Mouse (Mus musculus): ENCODE measurements around the gene Tomt.

The Tomt gene

GRCm38 (mm10) chr7:101902846-101903245, 3.3 kb downstream of the Tomt start:
- no peak for DNase-seq (ENCODE audit: low read depth, low spot score)

- DNase-seq (ENCODE audit: low read depth, low spot score) = no peak
These were observed 4.2 kb downstream of the Tomt start for GRCm38 (mm10) chr7:101901969-101902368.

- no peak for DNase-seq (ENCODE audit: low read depth, low spot score)
These were observed 5.6 kb downstream of the Tomt start for GRCm38 (mm10) chr7:101900331-101901097.

- DNase-seq (ENCODE audit: low read depth, low spot score) = peak; percentile 98
These were observed 9.8 kb downstream of the Tomt start for GRCm38 (mm10) chr7:101896104-101897066.

- DNase-seq (ENCODE audit: low read depth, low spot score) = no peak
These were observed 10.5 kb downstream of the Tomt start for GRCm38 (mm10) chr7:101895695-101896094.

GRCm38 (mm10) chr7:101888460-101888859, 17.7 kb downstream of the Tomt start:
- no peak for DNase-seq (ENCODE audit: low read depth, low spot score)

- DNase-seq (ENCODE audit: low read depth, low spot score) = no peak
These were observed 19.9 kb downstream of the Tomt start for GRCm38 (mm10) chr7:101886274-101886673.

- DNase-seq (ENCODE audit: low read depth, low spot score) = no peak
These were observed 22.0 kb downstream of the Tomt start for GRCm38 (mm10) chr7:101884160-101884559.

GRCm38 (mm10) chr7:101882413-101883154, 23.6 kb downstream of the Tomt start:
- DNase-seq (ENCODE audit: low read depth, low spot score) = no peak

DNA sequence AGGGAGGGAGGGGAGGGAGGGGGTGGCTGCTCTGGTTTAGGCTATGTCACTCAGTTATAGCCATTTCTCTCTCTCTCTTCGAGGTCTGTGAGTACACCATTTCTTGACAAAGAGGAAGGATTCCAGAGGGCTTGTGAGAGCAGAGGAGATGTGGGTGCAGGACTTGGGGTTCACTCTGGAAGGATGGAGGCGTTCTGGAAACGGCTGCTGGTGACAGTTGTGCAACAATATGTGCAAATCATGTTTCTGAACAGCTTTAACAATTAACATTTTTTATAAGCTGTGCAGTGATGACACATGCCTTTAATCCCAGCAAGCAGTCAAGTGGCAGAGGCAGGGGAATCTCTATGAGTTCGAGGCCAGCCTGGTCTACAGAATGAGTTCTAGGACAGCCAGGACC, 25.3 kb downstream of the Tomt start:
- no peak for DNase-seq (ENCODE audit: low read depth, low spot score)

GRCm38 (mm10) chr7:101875978-101876377, 30.2 kb downstream of the Tomt start:
- DNase-seq (ENCODE audit: low read depth, low spot score) = no peak

DNA sequence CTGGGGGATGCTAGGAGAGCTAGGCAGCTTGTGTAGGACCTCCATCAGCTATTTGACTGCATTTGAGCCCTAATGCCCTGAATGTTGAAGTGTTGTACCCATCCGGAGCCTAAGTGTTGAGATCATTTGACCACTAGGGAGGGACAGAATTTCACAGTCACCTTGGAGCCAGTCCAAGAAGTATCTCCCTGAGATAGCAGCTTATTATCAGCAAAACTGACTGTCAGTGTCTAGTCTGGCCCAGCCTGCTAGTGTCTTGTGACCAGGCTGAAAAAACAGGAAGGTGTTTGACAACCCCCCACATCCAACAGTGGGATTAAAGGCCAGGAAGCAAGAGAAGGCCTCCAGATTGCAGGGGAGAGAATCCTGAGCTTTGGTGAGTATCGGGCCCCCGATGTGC, 34.9 kb downstream of the Tomt start:
- no peak for DNase-seq (ENCODE audit: low read depth, low spot score)

DNA sequence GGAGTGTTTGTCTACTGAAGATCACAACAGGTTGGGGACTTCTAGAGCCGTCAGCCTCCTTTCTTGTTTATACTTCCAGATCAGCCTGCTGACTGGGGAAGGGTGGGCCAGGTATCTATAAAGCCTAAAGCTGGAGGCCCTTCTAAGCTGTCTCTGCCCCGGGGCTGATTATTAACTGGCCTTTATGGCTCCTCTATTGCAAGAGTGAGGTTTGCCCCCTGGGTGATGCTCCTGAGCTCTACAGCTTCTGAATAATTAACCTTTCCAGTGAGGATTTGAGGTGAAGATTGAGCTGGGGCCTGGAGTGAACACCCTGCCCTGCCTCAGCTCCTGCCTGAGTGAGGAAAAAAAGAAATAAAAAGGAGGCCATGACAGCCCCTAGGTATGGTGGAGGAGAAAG, 35.5 kb downstream of the Tomt start, which contains the start of gene Folr1:
Folr1 (minus strand) TSS at position 160 of the 400 bp plus-strand sequence.
- DNase-seq (ENCODE audit: low read depth, low spot score) = no peak

GRCm38 (mm10) chr7:101869163-101869500, 37.0 kb downstream of the Tomt start:
- DNase-seq (ENCODE audit: low read depth, low spot score) = no peak

DNA sequence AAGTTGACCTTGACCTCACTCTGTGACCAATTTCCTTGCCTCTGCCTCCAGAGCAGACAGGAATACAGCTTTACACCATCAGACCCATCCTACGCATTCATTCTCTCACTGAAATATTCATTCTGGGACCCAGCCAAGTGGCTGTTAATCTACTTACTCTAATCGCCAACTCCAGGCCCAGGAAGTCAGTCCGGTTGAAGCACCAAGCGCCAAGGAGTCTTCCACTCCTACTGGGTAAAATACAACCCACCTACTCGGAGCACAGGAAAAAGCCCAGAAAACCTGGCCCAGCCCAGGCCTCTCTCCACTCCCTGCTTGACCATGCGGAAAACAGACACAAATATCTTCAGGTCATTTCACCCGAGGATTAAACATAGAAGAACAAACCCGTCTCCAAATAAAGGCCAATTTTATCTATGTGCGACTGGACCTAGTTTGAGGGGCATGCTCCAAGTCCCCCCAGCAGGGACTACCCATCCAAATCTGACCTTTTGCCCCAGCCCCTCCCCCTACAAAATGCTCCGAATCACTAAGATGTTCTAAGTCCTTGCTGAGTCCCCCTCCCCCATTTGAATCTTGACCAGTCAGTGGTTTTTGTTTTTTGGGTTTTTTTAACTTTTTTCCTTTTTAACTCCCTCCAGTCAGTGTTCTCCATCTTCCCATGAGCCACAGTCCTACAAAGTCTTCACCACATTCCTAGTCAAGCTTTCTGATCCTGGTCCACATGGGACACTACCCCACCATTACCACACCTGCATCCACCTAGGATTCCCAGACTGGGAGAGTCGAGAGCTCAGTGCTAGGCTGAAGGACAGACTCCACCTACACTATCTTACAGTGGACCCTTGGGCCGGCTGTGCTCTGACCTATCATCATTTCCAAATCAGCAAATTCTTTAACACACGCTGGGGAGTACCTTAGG, 37.7 kb downstream of the Tomt start:
- no peak for DNase-seq (ENCODE audit: low read depth, low spot score)

DNA sequence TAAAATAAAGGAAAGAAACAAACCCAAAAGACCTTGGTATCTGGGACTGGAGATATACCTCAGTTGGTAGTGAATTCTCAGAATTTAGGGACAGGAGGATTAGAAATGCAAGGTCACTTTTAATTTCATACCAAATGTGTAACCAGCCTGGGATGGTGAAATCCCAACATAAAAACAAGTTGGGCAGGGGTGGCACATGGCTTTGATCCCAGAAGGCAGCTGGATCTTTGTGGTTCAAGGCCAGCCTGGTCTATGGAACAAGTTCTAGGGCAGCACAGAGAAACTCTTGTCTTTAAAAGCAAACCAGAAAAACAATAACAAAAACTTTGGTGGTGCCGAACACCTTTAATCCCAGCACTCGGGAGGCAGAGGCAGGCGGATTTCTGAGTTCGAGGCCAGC, 38.7 kb downstream of the Tomt start:
- no peak for DNase-seq (ENCODE audit: low read depth, low spot score)

- no peak for DNase-seq (ENCODE audit: low read depth, low spot score)
These were observed 39.5 kb downstream of the Tomt start for GRCm38 (mm10) chr7:101866491-101867265.

DNA sequence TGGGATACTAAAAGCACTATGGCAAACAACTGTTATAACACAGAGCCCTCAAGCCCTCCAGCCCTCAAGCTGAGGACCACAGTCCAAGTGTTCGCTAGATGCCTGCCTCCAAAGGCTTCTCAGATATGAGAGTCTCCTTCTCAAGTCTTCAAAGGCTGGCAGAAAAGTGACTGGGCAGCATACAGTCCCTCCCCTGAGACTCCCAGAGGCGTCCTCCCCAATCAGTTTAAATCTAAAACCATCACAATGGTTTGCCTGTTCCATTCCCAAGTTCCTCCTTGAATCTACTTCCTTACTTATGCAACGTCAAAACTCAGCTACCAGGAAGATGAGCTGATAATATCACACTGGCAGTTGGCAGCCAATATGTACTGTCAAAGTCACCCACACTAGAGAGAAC, 42.7 kb downstream of the Tomt start, which contains the start of gene Anapc15:
Anapc15 (plus strand) TSS at position 301 of the 400 bp plus-strand sequence.
- DNase-seq (ENCODE audit: low read depth, low spot score) = no peak

DNA sequence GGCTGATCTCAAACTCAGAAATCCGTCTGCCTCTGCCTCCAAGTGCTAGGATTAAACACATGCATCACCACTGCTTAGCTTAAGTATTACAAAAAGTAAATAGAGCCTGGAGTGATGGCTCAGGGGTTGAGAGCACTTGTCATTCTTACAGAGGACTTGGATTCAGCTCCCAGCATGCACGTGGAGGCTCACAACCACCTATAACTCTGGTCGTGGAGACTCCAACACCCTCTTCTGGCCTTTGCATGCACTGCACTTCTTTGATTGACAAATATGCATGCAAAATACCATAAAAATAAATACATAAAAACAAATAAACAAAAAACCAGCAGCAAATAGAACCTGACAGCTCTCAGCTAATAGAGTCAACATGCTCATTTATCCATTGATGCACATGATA, 43.9 kb downstream of the Tomt start:
- DNase-seq (ENCODE audit: low read depth, low spot score) = no peak

GRCm38 (mm10) chr7:101860978-101861377, 45.2 kb downstream of the Tomt start:
- DNase-seq (ENCODE audit: low read depth, low spot score) = no peak
